Mouse (Mus musculus): Measurements from ENCODE around the gene Doxl2. TPM values are rescaled to one million over a fixed set of nuclear protein-coding genes. Genes with fewer than 3 reads are reported as not detected.
"Not testable (repeated sequence)": the region's sequence is repeated elsewhere in the genome, so short reads cannot be mapped to it uniquely, and the experiment has no call there.

Doxl2 gene
- polyA plus RNA-seq (2016; fragmentation: Nextera tagmentation; extraction: Ambion mirVana), result not detected in 2 replicates

DNA sequence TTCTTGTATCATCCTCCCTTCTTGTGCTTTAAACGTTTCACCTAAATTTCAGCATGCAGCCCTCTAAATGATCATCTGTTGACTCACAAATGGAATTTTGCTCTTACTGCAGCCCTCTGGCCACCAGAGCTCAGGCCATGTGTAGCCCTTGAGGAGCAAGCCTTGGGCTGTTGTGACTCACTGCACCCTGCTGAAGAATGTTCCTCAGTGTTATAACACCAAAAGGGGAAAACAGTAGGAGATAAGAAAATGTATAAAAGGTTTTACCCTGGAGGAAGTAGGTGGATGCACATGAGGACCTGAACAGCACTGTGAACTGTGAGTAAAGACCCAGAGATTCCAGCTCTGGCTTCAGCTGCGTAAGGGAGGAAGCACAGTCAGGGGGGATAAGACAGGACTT, at the start of gene Doxl2:
TSS of gene Doxl2 (plus strand) at position 301 of the 400 bp plus-strand sequence.
- Histone ChIP-seq H3K27ac (replicated peaks) (no peak within 1 kb of the TSS), H3K27me3 (replicated peaks; ENCODE audit: low read depth, poor library complexity, severe bottlenecking) (no peaks in the 10 kb centered on the region), H3K36me3 (replicated peaks) (no peaks in the 10 kb centered on the region), H3K9me3 (no peaks in the 10 kb centered on the region), H3K4me3 (no peak within 1 kb of the TSS), H3K4me1 (no peaks in the 10 kb centered on the region)
- no peak for DNase-seq (ENCODE audit: low spot score)
- 87% methylated on average over 2 of the region's 2 CpGs for WGBS

DNA sequence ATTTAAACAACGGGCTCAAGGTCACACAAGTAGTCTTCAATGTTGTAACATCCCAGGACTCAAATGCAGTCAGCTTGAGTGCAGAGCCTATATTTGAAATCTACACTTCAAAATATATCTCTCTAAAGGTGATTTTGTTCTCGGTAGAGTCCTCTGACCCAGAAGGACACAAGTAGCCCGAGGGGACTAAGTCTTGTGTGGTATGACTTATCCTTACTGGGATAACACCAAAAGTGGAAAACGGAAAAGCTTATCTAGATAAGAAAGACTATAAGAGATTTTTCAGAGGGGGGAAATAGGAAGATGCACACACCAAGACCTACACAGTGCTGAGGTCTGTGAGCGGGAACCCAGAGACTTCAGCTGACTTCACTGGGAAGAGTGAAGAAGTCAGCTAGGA, 45.2 kb upstream of the Doxl2 start, which contains the start of gene 1600015I10Rik:
TSS of gene 1600015I10Rik (plus strand) at position 301 of the 400 bp plus-strand sequence.
- no peaks in the 10 kb centered on the region for H3K27me3 ChIP-seq (replicated peaks; ENCODE audit: low read depth, poor library complexity, severe bottlenecking)
- DNase-seq (ENCODE audit: low spot score), result no peak
- no peaks in the 10 kb centered on the region for H3K36me3 ChIP-seq (replicated peaks)
- H3K4me3 ChIP-seq, result no peak within 1 kb of the TSS
- WGBS, result 89% methylated on average over 5 of the region's 5 CpGs
- no peaks in the 10 kb centered on the region for H3K9me3 ChIP-seq
- H3K27ac ChIP-seq (replicated peaks), result no peak within 1 kb of the TSS
- no peaks in the 10 kb centered on the region for H3K4me1 ChIP-seq

DNA sequence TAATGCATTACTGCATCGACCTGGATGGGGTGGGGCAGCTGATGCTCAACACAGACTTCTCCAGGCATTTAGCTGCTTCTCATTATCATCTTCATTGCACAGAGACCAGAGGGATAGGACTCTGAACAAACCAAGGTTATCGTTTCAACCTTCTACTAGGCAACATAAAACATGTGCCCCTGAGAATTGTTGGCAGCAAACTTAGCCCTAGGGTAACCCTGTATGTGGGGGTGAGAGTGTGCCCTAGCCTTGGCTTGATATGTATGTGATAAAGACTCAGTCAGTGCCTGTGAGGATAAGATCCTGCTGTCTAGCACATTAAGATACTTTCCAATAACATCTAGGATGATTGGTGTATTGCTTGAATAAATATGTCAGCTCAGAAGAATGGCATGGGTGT, 25.2 kb upstream of the Doxl2 start:
- no peak for DNase-seq (ENCODE audit: low spot score)
- Histone ChIP-seq H3K36me3 (replicated peaks) (no peaks in the 10 kb centered on the region), H3K4me3 (no peak overlapping the region)

DNA sequence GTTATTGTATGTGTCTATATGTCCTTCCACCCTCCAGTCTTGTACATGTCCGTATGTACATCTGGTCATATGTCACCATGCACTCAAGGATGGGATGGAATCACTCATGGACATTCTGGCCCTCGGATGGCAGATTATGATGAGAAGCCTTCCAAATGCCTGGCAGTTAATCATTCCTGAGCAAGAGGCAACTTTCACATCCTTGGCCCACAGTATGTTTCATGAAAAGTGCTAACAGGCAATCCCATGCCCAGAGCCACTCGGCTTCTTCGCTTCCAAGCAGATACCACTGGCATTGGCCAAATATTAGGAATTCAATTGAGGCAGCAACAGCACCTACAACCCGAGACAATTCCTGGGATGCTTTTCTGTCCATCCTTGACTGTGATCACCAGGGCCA, 24.1 kb upstream of the Doxl2 start:
- no peak for DNase-seq (ENCODE audit: low spot score)
- no peak overlapping the region for H3K27ac ChIP-seq (replicated peaks)
- H3K36me3 ChIP-seq (replicated peaks), result no peaks in the 10 kb centered on the region
- H3K4me1 ChIP-seq, result peaks cover 4% of the 10 kb centered on the region; the same call in 1 of the 2 replicates
- no peak overlapping the region for H3K4me3 ChIP-seq
- WGBS, result 82% methylated on average over 5 of the region's 5 CpGs
- no peaks in the 10 kb centered on the region for H3K27me3 ChIP-seq (replicated peaks; ENCODE audit: low read depth, poor library complexity, severe bottlenecking)
- H3K9me3 ChIP-seq, result no peaks in the 10 kb centered on the region

More for the DNA sequence above, 25.2 kb upstream of the Doxl2 start:
- no peaks in the 10 kb centered on the region for H3K27me3 ChIP-seq (replicated peaks; ENCODE audit: low read depth, poor library complexity, severe bottlenecking)
- H3K4me1 ChIP-seq, result peaks cover 4% of the 10 kb centered on the region; the same call in 1 of the 2 replicates
- peaks cover 2% of the 10 kb centered on the region; the same call in 1 of the 2 replicates for H3K9me3 ChIP-seq
- 75% methylated on average over 2 of the region's 2 CpGs for WGBS
- H3K27ac ChIP-seq (replicated peaks), result no peak overlapping the region

DNA sequence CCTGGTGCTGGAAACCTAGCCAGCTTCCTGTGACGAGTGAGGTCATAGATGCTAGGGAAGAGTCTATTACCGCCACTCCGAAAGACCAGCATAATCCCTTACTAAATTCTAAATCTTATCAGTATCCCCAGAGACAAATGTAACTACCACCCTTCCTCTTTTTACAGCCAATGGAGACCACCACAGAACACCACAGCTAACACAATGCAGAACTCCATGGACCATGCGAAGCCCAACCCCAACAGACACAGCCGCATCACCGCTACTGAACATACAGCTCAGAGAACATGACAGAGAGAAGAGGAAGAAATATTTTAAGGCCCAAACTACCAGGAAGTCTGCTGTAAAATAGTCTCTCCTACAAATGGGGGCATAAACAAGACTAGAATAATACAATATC, 23.1 kb upstream of the Doxl2 start:
- Histone ChIP-seq H3K27ac (replicated peaks) (no peak overlapping the region), H3K27me3 (replicated peaks; ENCODE audit: low read depth, poor library complexity, severe bottlenecking) (no peaks in the 10 kb centered on the region), H3K36me3 (replicated peaks) (no peaks in the 10 kb centered on the region), H3K4me3 (no peak overlapping the region), H3K4me1 (peaks cover 4% of the 10 kb centered on the region; the same call in 1 of the 2 replicates), H3K9me3 (no peaks in the 10 kb centered on the region)
- DNase-seq (ENCODE audit: low spot score), result no peak
- whole genome bisulfite sequencing, result 86% methylated on average over 6 of the region's 6 CpGs

DNA sequence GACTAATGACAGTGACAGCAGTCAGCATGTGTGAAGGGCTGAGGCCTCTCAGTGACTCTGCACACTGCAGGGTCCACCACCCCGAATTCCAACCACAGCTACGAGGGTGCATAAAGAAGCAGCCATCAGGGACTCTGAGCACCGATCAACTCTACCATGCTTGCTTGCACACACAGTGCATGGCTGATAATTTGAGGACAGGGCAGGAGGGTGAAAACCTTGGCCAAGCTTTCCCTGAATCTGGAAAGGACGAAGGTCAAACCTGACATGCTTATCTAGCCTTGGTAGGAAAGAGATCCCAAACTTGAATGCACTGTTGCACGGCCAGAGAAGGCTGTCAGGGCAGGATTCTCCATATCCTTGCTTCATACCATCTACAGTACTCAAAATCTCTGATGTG, 21.5 kb upstream of the Doxl2 start:
- Histone ChIP-seq H3K27me3 (replicated peaks; ENCODE audit: low read depth, poor library complexity, severe bottlenecking) (no peaks in the 10 kb centered on the region), H3K4me1 (no peaks in the 10 kb centered on the region), H3K4me3 (no peak overlapping the region), H3K36me3 (replicated peaks) (no peaks in the 10 kb centered on the region), H3K9me3 (no peaks in the 10 kb centered on the region), H3K27ac (replicated peaks) (no peak overlapping the region)
- DNase-seq (ENCODE audit: low spot score), result no peak
- 89% methylated on average over 5 of the region's 5 CpGs for WGBS

DNA sequence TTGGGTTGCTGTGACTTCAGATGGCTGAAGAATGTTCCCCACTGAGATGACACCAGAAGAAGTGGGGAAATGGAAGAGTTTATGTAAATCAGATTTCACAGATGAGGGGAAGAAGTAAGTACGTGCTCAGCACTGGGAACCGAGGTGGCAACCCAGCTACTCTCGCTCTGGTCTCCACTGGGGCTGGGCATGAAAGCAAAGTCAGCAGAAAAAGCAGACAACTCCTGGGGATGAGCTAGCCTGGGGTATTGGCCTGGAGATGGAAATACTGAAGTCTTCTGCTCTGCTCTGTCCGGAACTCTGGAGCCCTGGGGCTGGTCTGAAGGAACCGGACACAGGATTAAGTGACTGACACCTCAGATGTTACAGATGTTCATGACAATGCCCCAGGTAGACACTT, 20.6 kb upstream of the Doxl2 start:
- Histone ChIP-seq H3K9me3 (no peaks in the 10 kb centered on the region), H3K27me3 (replicated peaks; ENCODE audit: low read depth, poor library complexity, severe bottlenecking) (no peaks in the 10 kb centered on the region), H3K4me1 (no peaks in the 10 kb centered on the region), H3K27ac (replicated peaks) (no peak overlapping the region), H3K36me3 (replicated peaks) (no peaks in the 10 kb centered on the region), H3K4me3 (no peak overlapping the region)
- DNase-seq (ENCODE audit: low spot score), result no peak
- WGBS, result 82% methylated on average over 5 of the region's 5 CpGs

DNA sequence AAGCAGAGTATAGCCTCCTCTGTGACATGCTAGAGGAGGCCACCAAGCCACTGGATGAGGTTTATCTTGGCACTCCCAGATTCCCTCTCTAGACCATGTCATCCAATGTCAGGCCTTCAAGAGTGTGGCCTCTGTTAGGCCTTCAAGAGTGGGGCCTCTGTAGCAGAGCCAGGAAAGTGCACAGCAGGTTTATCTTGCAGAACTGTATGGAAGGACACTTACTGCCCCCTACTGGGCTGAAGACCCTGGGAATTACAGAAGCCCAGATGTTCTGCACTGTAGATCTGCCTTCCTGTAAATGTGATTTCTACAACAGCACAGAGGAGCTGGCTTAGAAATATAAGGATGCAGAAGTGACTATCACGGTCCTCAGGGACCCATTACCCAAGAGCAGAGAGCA, 19.8 kb upstream of the Doxl2 start:
- no peaks in the 10 kb centered on the region for H3K36me3 ChIP-seq (replicated peaks)
- no peak overlapping the region for H3K4me3 ChIP-seq
- 55% methylated on average over 1 of the region's 1 CpGs for WGBS
- H3K4me1 ChIP-seq, result no peaks in the 10 kb centered on the region
- no peak overlapping the region for H3K27ac ChIP-seq (replicated peaks)
- no peaks in the 10 kb centered on the region for H3K9me3 ChIP-seq
- DNase-seq (ENCODE audit: low spot score), result peak; percentile 45
- H3K27me3 ChIP-seq (replicated peaks; ENCODE audit: low read depth, poor library complexity, severe bottlenecking), result no peaks in the 10 kb centered on the region

DNA sequence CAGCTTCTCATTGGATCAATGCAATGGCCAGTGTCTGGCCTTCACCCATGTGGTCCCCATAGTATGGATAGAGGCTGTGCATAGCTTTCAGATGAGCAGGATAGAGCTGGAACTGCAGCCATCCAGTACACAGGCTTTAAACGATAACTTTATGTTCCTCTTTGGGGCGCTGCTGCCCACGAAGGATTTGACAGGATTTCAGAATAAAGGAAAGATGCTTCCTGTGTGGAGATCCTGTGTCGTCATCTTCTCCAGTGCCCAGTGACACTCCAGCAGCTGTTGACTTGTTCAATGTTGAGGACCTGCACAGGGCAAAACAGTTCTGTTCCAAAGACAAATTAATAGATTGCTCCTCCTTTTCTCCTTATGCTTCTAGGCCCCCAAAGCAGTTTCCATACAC, 18.0 kb upstream of the Doxl2 start:
- no peaks in the 10 kb centered on the region for H3K27me3 ChIP-seq (replicated peaks; ENCODE audit: low read depth, poor library complexity, severe bottlenecking)
- 86% methylated on average over 4 of the region's 4 CpGs for WGBS

DNA sequence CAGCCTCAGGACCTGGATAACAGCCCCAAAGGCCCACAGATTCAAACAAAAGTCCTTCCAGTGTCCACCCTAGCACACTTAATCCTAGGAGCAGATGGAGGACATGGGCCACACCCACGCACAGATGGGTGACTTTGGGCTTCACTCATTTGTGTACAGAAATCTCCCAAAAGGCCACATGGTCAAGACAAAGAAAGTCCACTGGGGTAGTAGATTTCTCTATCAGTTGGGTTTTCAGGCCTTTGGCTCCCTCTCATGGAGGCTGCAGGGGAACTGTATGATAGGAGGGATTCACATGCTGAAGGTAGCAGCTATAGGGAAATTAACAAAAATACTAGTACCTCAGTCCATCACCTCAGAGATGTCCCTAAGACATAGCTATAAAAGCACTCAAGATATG, 16.7 kb upstream of the Doxl2 start:
- Histone ChIP-seq H3K4me1 (no peaks in the 10 kb centered on the region), H3K9me3 (no peaks in the 10 kb centered on the region), H3K27me3 (replicated peaks; ENCODE audit: low read depth, poor library complexity, severe bottlenecking) (no peaks in the 10 kb centered on the region), H3K36me3 (replicated peaks) (no peaks in the 10 kb centered on the region), H3K4me3 (no peak overlapping the region), H3K27ac (replicated peaks) (no peak overlapping the region)
- WGBS, result 67% methylated on average over 1 of the region's 1 CpGs
- DNase-seq (ENCODE audit: low spot score), result no peak

More for the DNA sequence above, 18.0 kb upstream of the Doxl2 start:
- no peaks in the 10 kb centered on the region for H3K36me3 ChIP-seq (replicated peaks)
- H3K4me3 ChIP-seq, result no peak overlapping the region
- no peaks in the 10 kb centered on the region for H3K9me3 ChIP-seq
- no peak for DNase-seq (ENCODE audit: low spot score)
- no peak overlapping the region for H3K27ac ChIP-seq (replicated peaks)
- no peaks in the 10 kb centered on the region for H3K4me1 ChIP-seq

DNA sequence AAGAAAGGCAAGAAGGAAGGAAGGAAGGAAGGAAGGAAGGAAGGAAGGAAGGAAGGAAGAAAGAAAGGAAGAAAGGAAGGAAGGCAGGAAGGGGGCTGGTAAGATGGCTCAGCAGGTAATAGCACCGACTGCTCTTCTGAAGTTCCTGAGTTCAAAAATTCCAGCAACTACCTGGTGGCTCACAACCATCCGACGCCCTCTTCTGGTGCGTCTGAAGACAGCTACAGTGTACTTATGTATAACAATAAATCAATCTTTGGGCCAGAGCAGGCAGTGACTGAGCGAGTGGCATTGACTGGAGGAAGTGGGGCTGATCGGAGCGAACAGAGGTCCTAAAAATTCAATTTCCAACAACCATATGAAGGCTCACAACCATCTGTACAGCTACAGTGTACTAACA, 15.6 kb upstream of the Doxl2 start:
- H3K27me3 ChIP-seq (replicated peaks; ENCODE audit: low read depth, poor library complexity, severe bottlenecking); H3K9me3 ChIP-seq; H3K36me3 ChIP-seq (replicated peaks); H3K4me1 ChIP-seq; H3K27ac ChIP-seq (replicated peaks); H3K4me3 ChIP-seq: not testable (repeated sequence)
- peak; percentile 19 for DNase-seq (ENCODE audit: low spot score)
- WGBS, result 35% methylated on average over 7 of the region's 7 CpGs

DNA sequence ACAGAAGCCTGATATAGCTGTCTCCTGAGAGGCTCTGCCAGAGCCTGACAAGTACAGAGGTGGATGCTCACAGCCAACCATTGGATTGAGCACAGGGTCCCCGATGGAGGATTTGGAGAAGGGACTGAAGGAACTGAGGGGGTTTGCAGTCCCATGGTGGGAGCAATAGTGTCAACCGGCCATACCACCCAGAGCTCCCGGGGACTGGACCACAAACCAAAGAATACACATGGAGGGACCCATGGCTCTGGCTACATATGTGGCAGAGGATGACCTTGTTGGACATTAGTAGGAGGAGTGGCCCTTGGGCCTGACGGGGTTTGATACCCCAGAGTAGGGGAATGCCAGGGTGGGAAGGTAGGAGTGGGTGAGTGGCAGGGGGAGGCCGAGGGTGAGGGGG, 8.1 kb upstream of the Doxl2 start:
- not testable (repeated sequence) for H3K9me3 ChIP-seq; H3K4me3 ChIP-seq; H3K27ac ChIP-seq (replicated peaks); DNase-seq (ENCODE audit: low spot score); H3K36me3 ChIP-seq (replicated peaks); H3K4me1 ChIP-seq; H3K27me3 ChIP-seq (replicated peaks; ENCODE audit: low read depth, poor library complexity, severe bottlenecking)
- 87% methylated on average over 5 of the region's 5 CpGs for WGBS

DNA sequence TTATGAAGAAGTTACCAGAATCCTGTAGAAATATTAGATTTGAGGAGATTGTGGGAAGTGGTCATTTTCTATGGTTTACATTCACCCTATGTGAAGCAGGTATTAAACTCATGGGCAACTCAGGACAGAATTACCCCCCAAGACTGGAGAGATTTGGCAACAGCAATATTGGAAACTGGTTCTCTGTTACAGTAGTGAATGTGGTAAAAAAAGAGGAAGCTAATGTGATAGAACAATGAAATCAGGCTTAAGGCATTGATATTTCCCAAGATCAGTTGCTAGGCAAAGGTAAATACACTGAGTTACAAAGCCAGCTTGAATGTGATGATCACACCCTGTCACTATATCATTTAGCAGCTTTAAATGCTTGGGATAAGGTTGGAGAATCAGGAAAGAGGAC, 6.9 kb upstream of the Doxl2 start:
- Histone ChIP-seq H3K4me3 (no peak overlapping the region), H3K9me3 (no peaks in the 10 kb centered on the region), H3K4me1 (no peaks in the 10 kb centered on the region), H3K27ac (replicated peaks) (no peak overlapping the region), H3K36me3 (replicated peaks) (no peaks in the 10 kb centered on the region), H3K27me3 (replicated peaks; ENCODE audit: low read depth, poor library complexity, severe bottlenecking) (no peaks in the 10 kb centered on the region)
- no peak for DNase-seq (ENCODE audit: low spot score)

DNA sequence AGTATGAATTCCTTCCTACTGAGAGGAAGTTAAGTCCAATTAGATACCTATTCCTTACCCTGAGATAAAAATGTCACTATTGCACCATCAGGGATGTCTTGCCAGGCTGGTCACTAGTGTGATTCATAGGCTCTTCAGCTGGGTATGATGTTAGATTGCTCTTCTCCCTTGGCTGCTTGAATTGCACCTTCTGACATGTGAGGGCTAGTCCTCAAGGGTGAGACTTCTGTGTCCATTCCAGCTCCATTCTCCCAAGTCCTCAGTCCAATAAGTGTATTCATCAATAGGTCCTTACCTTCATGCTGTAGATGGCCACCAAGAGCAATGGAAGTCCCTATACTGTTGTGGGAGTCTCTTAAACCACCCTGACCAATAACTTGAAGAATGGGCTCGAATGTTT, 4.9 kb downstream of the Doxl2 start:
- Histone ChIP-seq H3K4me3 (no peak overlapping the region), H3K27ac (replicated peaks) (no peak overlapping the region), H3K36me3 (replicated peaks) (no peaks in the 10 kb centered on the region), H3K9me3 (no peaks in the 10 kb centered on the region), H3K4me1 (no peaks in the 10 kb centered on the region), H3K27me3 (replicated peaks; ENCODE audit: low read depth, poor library complexity, severe bottlenecking) (no peaks in the 10 kb centered on the region)
- no peak for DNase-seq (ENCODE audit: low spot score)
- WGBS, result 59% methylated on average over 1 of the region's 1 CpGs
